Mouse (Mus musculus): ENCODE results near the gene Otc. TPM values are rescaled to one million over a fixed set of nuclear protein-coding genes. Genes with fewer than 3 reads are reported as not detected.
A peak's percentile ranks its signal among the peaks of the same experiment; 100 is the strongest.

Otc gene
- not detected in 2 replicates for polyA plus RNA-seq (2011; ENCODE audit: insufficient read length, low read depth, missing spikeins)

DNA sequence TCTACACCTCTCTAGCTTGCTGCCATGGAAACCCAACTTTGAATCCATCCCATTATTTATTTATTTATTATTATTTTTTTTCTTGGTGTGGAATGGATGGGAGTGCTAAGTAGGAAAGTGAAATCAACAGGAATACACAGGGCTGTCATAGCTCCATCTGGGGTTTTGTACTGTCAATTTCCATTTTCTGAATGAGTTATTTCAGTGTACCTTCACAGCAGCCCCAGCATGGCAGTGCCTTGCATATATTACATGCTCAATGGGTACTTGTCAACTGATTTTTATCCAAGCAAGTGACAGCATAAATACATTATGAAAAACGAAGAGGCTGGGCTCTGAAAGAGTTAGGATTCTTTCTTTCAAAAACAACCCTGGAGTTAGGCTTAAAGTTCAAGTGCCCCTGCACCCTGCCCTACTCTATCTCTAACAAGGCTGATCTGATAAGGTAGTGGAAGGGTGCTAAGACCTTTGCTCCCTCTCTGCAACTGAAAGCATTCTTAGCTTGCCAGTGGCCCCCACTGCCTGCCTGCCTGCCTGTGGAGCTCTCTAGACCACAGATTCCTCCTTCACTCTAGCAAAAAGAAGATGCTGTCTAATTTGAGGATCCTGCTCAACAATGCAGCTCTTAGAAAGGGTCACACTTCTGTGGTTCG is at the start of gene Otc:
Gene Otc (plus strand): TSS at position 454 of the 653 bp plus-strand sequence.
- Histone ChIP-seq H3K27ac (ENCODE audit: insufficient read depth, low read length) (no peak within 1 kb of the TSS), H3K4me3 (ENCODE audit: insufficient read depth, low read length) (no peak within 1 kb of the TSS), H3K4me1 (ENCODE audit: control insufficient read depth, insufficient read depth, low read length) (no peaks in the 10 kb centered on the region)
- TF ChIP-seq POLR2A (IDR thresholded peaks at IDR 0.05; ENCODE audit: low read depth, low read length) (no peak), CTCF (IDR thresholded peaks at IDR 0.05; ENCODE audit: borderline replicate concordance, insufficient read depth, low read length) (no peak)

DNA sequence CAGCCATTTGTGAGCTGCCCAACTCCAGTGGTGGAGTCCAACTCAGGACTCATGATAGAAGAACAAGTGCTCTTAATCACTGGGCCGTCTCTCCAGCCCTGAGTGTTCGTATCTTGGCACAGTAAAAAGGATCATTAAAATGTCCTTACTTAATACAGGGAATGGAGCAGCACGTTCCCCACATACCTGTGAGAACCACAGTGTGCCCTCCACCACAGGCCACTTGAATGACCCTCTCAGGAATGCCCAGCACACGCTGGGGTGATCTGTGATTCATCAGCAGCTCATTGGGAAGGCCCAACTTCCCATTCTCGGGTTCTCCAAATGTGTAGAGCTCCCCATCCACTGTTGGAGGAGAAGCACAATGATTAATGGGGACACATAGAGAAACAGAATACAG is 46.2 kb upstream of the Otc start:
- Histone ChIP-seq H3K27ac (ENCODE audit: insufficient read depth, low read length) (no peak overlapping the region), H3K4me3 (ENCODE audit: insufficient read depth, low read length) (no peak overlapping the region), H3K4me1 (ENCODE audit: control insufficient read depth, insufficient read depth, low read length) (no peaks in the 10 kb centered on the region)
- TF ChIP-seq CTCF (IDR thresholded peaks at IDR 0.05; ENCODE audit: borderline replicate concordance, insufficient read depth, low read length) = no peak
- no peak for TF ChIP-seq POLR2A (IDR thresholded peaks at IDR 0.05; ENCODE audit: low read depth, low read length)

DNA sequence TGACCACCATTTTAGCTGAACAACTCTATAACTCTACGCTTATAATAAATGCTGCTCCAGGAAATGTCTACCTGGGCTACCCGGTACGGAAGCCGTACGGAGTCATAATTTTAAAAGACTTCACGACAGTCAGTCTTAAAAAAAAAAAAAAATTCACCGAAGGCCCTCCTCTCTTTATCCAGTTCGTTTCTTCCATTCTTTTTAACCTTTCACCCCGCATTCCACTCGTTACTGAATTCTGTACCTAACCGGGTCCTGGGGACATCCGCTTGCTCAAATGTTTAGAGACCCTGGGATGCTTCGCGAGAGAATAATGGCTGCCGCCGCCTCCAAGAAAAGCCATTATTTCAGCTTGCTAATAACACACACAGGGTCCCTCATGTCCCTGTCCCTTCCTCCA is 36.1 kb upstream of the Otc start:
- H3K4me1 ChIP-seq (ENCODE audit: control insufficient read depth, insufficient read depth, low read length) = no peaks in the 10 kb centered on the region
- peak overlapping the region; percentile 50 for H3K4me3 ChIP-seq (ENCODE audit: insufficient read depth, low read length)
- H3K27ac ChIP-seq (ENCODE audit: insufficient read depth, low read length) = peak overlapping the region; percentile 35
- no peak for TF ChIP-seq CTCF (IDR thresholded peaks at IDR 0.05; ENCODE audit: borderline replicate concordance, insufficient read depth, low read length)
- TF ChIP-seq POLR2A (IDR thresholded peaks at IDR 0.05; ENCODE audit: low read depth, low read length) = no peak; the same call in 1 of the 2 replicates

DNA sequence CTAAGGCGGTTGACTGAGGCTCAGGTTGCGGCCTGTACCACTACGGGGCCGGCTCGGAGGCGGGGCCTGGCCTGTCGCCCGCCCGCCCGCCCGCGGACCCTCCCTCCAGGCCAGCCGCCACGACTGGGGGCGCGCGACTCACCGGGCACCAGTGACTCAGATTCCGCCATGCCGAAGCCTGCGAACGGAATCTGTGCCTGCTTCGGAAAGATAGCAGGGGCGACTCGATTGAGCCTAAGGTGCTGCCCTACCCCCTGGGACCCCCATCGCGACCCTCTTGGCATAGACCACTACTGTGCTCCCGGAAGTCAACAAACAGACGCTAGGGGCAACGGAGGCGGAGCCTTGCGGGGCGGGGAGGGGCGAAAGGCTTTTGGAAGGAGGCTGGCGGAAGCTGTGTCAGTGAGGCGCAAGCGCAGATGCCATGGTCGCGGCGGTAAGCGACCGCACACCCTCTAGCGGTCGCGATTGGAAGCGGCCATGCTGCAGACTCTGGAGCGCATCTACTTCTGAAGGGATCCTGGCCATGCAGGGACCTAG is 35.6 kb upstream of the Otc start, which contains the start of gene Rpgr:
Gene Rpgr (minus strand): TSS at position 511 of the 540 bp plus-strand sequence.
- Histone ChIP-seq H3K4me1 (ENCODE audit: control insufficient read depth, insufficient read depth, low read length) (no peaks in the 10 kb centered on the region), H3K27ac (ENCODE audit: insufficient read depth, low read length) (peak within 1 kb of the TSS; percentile 35), H3K4me3 (ENCODE audit: insufficient read depth, low read length) (peak within 1 kb of the TSS; percentile 50)
- TF ChIP-seq POLR2A (IDR thresholded peaks at IDR 0.05; ENCODE audit: low read depth, low read length) = no peak
- TF ChIP-seq CTCF (IDR thresholded peaks at IDR 0.05; ENCODE audit: borderline replicate concordance, insufficient read depth, low read length) = peak; percentile 44; the same call in 1 of the 2 replicates

DNA sequence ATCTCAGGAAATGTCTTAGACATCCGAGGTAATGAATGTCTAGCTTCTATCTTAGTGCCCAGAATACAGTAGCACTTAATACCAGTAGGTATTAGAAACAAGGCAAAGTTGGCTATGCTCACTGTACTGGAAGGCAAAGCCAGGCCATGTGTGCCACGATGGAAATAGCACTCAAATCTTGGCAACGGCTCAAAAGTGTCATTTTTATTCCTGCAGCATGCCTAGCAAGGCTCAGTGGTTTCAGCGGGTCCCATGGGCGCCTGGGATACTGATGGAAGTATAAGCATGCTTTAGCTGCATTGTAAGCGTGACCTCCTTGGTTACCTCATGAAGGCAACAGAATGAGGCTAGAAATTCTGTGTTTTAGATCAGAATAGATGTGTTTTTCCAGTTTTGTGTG is 32.8 kb upstream of the Otc start:
- H3K4me3 ChIP-seq (ENCODE audit: insufficient read depth, low read length) = no peak overlapping the region
- no peaks in the 10 kb centered on the region for H3K4me1 ChIP-seq (ENCODE audit: control insufficient read depth, insufficient read depth, low read length)
- no peak overlapping the region for H3K27ac ChIP-seq (ENCODE audit: insufficient read depth, low read length)
- TF ChIP-seq CTCF (IDR thresholded peaks at IDR 0.05; ENCODE audit: borderline replicate concordance, insufficient read depth, low read length) (no peak), POLR2A (IDR thresholded peaks at IDR 0.05; ENCODE audit: low read depth, low read length) (no peak)

DNA sequence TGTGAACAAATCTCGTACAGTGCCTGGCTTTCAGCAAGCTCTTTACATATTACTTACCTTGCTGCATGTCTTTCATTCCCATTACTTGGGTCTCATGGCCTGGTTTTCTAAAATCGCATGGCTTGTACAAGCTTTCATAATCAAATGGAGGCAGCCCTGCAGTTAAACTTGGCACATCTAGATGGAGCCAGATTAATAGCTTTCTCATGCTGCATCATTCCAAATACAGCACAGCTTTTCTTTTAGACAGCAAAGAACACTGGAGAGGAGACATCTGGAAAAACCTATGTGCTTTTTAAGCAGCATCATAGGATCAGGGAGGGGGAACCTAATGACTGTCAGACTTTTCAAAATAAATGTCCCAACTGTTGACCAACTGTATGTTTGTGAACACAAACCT is 19.1 kb upstream of the Otc start:
- no peak overlapping the region for H3K27ac ChIP-seq (ENCODE audit: insufficient read depth, low read length)
- no peak overlapping the region for H3K4me3 ChIP-seq (ENCODE audit: insufficient read depth, low read length)
- no peak for TF ChIP-seq POLR2A (IDR thresholded peaks at IDR 0.05; ENCODE audit: low read depth, low read length)
- TF ChIP-seq CTCF (IDR thresholded peaks at IDR 0.05; ENCODE audit: borderline replicate concordance, insufficient read depth, low read length) = no peak
- H3K4me1 ChIP-seq (ENCODE audit: control insufficient read depth, insufficient read depth, low read length) = no peaks in the 10 kb centered on the region

DNA sequence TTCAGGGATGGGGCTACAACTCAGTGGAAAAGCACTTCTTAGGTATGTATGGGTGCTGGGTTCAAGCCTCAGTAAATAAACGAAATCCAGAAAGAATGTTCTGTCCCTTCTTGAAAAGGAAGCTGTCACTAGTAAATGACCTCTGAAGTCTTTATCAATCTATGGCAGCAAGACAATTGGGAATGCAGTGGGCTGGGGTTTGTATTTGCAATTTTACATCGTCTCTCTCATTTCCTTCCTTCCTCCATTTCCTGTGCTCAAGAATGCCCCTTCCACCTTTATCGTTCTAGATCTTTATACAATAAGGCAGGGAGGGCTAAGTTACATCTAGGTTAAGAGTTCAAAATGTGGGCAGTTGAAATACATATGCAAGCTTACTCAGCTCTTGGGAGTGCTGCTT is 17.5 kb upstream of the Otc start:
- H3K27ac ChIP-seq (ENCODE audit: insufficient read depth, low read length) = no peak overlapping the region

DNA sequence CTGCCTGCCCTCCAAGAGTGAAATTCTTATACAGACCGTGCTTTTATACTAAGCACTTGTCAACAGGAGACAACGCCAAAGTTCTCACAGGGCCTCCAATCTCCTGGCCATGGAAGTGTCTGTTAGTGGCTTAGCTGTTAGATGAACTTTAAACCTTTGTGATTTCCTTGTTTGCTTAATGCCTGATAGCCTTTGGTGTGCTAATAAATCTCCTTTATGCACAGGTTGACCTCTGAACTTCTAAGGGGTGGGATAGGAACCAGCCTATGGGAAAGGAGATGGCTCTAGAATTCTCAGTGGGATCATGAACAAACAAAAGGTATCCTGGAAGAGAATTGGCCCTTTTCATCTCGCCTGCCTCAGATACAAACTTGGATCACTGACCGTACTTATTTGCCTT is 12.6 kb upstream of the Otc start:
- Histone ChIP-seq H3K4me1 (ENCODE audit: control insufficient read depth, insufficient read depth, low read length) (no peaks in the 10 kb centered on the region), H3K27ac (ENCODE audit: insufficient read depth, low read length) (no peak overlapping the region), H3K4me3 (ENCODE audit: insufficient read depth, low read length) (no peak overlapping the region)
- no peak for TF ChIP-seq CTCF (IDR thresholded peaks at IDR 0.05; ENCODE audit: borderline replicate concordance, insufficient read depth, low read length)
- no peak for TF ChIP-seq POLR2A (IDR thresholded peaks at IDR 0.05; ENCODE audit: low read depth, low read length)

More for the DNA sequence above, 17.5 kb upstream of the Otc start:
- Histone ChIP-seq H3K4me3 (ENCODE audit: insufficient read depth, low read length) (no peak overlapping the region), H3K4me1 (ENCODE audit: control insufficient read depth, insufficient read depth, low read length) (no peaks in the 10 kb centered on the region)
- TF ChIP-seq POLR2A (IDR thresholded peaks at IDR 0.05; ENCODE audit: low read depth, low read length) (no peak), CTCF (IDR thresholded peaks at IDR 0.05; ENCODE audit: borderline replicate concordance, insufficient read depth, low read length) (no peak)

DNA sequence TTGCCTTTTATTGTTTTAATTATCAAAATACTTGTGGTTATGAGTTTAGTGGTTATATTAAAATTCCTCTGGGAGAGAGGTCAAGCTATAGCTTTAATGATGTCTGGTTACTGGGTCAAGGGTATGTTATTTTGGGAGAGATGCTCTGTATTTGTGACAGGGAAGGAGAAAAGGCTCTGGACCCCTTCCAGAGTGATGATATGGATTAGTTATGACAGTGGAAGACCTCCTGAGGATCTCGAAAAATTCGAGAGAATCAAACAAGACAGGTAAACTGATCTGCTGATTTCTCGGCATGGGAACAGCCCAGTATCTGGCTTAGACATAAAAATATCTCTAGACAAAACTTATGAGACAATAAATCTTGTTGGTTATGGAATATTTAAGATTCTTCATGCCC is 8.2 kb upstream of the Otc start:
- H3K4me3 ChIP-seq (ENCODE audit: insufficient read depth, low read length) = no peak overlapping the region
- no peaks in the 10 kb centered on the region for H3K4me1 ChIP-seq (ENCODE audit: control insufficient read depth, insufficient read depth, low read length)
- TF ChIP-seq POLR2A (IDR thresholded peaks at IDR 0.05; ENCODE audit: low read depth, low read length) (no peak), CTCF (IDR thresholded peaks at IDR 0.05; ENCODE audit: borderline replicate concordance, insufficient read depth, low read length) (no peak)
- H3K27ac ChIP-seq (ENCODE audit: insufficient read depth, low read length) = no peak overlapping the region

DNA sequence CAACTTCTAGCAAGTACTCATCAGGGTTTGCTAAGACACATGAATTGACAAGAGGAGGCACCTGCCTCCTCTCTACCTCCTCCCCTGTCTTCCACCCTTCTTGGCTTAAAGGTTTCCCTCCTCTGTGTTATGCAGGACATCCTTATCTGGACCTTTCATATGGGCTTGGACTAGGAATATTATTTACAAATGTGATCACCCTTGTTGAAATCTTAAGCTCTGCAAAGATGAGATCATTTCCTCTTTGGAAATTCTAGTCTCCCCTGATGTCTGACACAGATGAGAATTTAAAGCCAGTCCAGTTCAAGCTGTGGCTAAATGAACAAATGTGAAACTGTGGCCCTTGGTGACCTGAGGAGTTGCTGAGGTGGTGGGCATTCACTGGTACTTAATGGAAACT is 748 bp upstream of the Otc start:
- Histone ChIP-seq H3K4me1 (ENCODE audit: control insufficient read depth, insufficient read depth, low read length) (no peaks in the 10 kb centered on the region), H3K4me3 (ENCODE audit: insufficient read depth, low read length) (no peak overlapping the region), H3K27ac (ENCODE audit: insufficient read depth, low read length) (no peak overlapping the region)
- TF ChIP-seq CTCF (IDR thresholded peaks at IDR 0.05; ENCODE audit: borderline replicate concordance, insufficient read depth, low read length) = no peak
- TF ChIP-seq POLR2A (IDR thresholded peaks at IDR 0.05; ENCODE audit: low read depth, low read length) = no peak

All from embryonic fibroblast, embryonic 13.5 days (primary cell).